Mouse (Mus musculus) embryo, embryonic 10.5 days (tissue): Measurements from ENCODE around the gene Iqch.
A peak's percentile ranks its signal among the peaks of the same experiment; 100 is the strongest.

ENCODE experiments used
- DNase-seq: peaks from one replicate; pipeline ENCODE4 v3.0.0-alpha.2; 2015; ENCODE audit warnings: low spot score

Iqch gene

DNA sequence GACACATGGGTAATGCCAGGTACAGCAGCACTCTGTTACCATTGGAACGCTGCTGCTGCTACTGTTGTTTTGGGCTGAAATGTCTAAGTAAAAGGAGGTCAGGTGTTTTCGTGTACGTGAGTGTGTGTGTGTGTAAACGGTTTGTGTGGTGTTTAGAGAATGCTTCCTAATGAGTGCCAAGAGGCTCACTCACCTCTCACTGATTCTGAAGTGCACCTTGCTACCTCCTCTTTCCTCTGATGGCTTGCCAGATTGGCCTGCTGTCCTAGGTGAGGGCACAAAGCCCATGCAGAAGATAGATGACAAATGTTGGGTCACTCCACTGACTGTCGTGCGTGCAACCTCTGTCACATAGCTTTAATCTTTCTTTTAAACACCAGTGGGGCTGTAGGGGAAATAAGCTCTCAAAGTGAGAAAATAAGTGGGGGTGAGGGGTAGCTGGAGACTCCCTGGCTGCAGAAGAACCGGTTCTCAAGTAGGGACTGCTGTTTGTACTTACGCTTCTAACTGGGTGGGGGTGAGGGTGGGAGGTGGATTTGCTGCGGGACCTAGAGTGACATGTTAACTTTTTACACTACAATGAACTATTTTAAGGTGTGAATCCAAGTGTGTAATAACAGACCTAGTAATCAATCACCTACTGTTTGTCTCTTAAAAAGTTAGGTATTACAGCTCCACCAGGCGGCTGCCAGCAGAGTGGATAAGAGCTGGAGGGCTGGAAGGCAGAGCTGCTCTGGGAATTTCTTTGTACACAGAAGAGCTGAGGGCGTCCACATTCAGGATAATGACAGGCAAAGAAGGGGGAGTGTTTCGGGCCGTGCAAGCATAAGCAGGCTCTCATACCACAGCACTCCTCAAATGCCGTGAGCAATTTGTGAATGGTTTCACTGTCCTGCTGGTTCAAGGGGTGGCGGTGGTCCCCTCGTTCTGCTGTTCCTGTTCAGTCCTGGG lies 10.5 kb upstream of the Iqch start:
- DNase-seq, result peak; percentile 70

DNA sequence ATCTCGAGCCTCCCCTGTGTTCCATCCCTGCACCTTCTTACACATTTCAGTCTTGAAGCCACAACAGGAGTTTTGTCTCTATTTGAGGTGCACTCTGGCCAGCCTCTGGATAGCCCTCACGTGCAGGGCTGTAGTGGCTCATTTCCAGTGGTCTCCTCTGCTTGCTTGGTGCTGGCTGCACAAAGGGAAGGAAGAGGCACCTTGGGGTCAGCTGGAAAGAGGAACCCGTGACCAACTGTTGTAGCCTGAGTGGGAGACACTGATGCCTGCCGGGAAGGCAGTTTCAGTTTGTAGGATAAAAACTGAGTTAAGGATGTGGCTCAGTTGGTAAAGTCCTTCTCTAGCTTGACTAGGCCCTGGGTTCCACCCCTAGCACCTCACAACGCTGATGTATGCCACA lies 9.7 kb upstream of the Iqch start:
- DNase-seq, result no peak

DNA sequence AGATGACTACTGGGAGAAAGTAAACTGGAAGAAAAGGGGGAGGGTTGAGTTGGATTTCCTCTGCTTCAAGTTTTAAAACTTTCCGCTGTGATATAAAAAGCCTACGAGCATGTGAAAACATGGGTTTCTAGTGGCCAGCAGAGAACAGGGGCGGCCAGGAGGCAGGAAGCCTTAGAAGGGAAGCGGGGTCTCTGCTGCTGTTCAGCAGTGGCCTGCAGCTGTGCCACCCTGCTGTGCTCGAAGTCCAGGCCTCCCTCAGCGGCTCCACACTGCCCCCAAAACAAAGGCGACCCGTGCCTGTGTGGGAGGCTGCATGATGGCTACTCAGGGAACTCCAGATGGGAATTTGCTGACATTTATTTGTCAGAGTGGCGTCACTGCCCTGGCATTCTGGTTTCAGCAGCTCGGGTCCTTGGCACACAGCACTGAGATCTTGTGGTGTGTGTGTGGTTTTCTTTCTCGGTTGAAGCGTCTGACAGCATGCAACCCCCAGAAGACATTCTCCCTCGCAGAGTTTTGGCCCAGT lies 8.6 kb upstream of the Iqch start:
- DNase-seq, result peak; percentile 42

DNA sequence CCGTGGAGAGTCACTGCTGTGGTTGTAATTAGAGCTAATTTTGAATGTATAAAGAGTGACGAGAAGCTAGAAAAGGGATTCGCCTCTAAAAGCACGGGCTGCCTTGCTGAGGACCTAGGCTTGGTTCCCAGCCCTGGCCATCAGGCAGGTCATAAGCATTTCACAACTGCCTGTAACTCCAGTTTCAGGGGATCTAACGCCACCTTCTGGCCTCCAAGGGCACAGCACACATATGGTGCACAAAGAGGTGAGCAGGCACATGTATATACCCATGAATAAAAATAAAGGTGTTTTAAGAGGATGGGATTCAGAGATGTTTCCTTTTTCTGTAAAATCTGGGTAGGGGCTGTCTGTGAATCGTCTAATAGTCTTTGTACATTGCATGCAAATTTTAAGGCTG lies 7.9 kb upstream of the Iqch start:
- DNase-seq, result no peak

DNA sequence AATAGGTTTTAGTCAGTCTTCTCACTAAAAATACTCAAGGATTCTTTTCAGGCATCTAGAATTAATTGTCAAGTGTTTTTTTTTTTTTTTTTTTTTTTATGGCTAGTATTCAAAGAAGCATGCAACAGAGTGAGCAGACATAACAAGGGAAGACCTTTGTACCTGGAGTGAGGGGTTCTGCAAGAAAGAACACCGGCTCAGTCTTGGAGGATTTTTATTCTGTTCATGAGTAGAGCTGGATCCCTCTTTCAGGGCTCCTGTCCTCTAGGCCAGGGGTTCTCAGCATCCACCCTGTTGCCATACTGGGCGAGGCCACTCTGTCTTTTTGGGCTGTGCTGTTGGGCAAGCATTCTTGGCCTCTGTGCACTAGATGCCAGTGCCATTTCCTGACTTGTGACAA lies 7.5 kb upstream of the Iqch start:
- DNase-seq, result no peak

DNA sequence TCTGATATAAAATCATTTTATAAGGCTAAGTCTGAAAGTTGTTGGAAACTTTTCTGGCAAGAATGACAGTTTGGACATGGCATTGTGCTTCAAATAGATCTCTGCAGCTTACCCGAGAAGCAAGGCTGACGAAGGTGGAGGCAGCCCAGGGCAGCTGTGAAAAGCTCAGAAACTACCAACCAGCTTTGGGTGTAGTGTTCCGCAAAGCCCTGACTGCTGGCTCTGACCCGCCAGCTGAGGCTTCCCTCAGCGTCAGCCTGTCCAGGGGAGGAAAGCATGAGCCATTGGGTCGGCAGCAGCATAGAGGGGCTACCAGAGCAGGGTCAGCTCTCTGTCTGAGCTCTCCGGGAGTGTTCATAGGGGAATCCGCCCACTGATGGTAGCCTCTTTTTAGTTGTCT lies 7.0 kb upstream of the Iqch start:
- no peak for DNase-seq

DNA sequence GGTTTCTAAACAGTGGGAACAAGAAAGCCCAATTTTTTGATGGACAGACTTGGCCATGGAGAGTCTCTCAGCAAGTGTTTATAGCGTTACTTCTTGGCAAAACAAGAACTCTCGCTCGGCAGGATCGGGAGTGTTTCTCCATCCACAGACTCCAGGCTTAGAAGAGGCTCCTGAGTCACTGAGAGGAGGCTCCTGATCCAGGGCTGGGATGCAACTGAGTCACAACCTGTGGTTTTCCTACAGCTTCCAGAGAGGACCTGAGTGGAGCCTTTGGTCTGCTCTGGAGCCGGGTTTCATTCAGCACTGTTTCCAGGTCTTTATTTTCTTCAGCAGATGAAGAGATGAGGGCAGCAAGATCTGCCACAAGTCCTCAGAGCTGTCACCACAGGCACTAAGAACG lies 5.7 kb upstream of the Iqch start:
- no peak for DNase-seq

DNA sequence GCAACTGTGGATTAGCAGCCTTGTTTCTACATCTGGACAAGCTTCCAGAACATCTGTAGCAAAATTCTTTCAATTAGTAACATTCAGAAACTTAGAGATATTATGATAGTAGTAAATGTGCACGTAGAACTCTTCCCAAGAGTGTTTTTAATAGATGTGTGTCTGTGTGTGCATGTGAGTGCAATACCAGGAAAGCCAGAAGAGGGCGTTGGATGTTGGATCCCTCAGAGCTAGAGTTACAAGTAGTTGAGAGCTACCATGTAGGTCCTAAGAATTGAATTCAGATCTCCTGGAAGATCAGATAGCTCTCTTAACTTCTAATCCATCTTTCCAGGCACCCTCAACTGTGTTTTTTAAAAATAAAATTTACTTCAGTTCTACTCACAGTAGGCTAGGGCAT lies 4.3 kb upstream of the Iqch start:
- DNase-seq, result no peak

DNA sequence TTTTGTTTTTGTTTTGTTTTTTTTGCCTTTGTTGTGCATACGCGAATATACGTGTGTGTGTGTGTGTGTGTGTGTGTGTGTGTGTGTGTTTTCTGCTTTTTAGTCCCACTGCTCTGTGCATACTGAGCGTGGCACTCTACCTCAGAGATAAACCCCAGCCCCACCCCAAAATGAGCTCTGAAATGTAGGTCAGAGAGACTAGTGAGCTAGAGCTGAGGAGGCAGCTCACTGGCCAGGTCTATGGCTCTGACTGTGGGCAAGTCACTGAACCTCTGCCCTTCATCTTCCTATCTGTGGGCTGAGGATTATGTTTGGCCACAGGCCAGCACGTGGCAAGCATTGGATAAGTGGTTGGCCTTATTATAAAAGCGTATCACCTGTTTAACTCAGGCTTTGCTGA lies 1.6 kb upstream of the Iqch start:
- no peak for DNase-seq

DNA sequence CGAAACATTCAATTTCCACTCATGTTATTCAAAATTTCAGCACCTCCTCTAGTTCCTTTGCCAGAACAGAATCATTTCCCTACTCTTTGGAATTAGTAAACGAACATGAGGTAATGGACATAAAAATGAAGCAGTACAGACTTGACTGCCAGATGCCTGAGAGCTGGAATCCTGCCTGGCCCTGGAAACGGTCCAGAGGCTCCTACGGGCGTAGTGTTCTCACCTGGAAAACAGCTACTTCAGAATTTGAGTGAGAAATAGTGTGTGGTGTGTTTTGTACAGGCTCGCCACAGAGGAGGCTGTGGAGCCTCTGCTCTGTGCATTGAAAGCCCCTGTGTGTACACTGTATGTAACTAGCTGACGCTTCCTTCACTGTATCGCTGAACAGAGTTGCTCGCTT lies 5.6 kb downstream of the Iqch start:
- no peak for DNase-seq

DNA sequence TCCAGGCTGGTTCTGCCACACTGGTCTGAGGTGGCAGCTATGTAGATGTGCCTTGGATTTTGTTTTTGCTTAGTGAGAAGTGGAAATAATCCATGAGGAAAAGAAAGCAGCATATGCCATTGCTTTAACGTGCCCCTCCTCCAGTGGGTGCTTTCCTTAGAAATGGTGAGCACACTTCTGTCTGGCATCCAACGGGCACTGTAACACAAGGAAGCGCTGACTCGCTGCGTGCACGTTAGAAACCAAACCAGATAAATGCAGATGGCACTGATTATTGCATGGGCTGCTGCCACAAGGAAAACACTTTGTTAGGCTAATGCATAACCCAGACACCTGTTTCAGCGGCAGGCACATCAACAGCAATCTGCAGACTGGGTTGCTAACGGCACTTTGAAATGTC lies 6.6 kb downstream of the Iqch start:
- DNase-seq, result no peak

DNA sequence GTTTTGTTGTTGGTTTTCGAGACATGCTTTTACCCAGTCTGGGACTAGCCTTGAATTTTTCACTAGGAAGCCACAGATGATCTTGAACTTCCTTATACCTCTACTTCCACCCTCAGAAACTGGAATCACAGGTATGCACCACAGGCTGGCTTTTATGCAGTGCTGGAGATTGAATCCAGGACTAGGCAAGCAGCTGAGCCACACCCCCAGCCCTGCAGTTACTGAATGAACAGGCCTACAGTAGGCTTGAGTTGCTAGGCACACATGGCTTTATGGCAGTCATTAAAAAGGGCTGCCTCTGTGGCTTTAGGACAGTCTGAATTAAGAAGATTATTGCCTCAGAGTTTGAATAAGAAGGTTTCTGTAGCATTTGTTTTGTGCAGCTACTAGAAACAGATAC lies 7.3 kb downstream of the Iqch start:
- DNase-seq, result no peak

DNA sequence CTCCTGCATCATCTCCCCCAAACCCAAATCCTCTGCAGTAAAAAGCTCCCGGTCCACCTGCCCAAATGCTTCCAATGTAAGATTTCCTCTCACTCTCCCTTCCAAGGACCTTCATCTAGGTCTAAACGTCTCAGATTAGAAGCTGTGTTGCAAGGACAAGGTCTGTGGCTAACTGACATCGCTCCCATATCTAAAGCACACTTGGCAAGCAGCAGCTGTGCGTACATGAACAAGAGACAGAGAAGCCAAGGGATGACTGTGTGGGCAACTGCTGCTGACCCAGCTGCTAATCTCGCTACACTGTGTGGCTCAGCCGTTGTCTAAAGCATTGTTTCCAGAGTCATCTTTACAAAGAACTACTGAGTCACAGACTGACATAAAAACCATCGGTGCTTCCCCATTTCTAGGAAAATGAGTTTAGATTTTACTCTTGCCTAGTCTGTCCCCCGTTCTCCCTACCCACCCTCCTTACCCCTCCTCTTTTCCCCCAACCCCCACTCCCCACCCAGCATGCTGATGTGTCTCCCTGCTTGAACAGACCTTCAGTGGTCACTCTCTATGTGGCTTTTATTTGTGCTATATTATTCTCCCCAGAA lies 10.5 kb downstream of the Iqch start:
- DNase-seq, result no peak

DNA sequence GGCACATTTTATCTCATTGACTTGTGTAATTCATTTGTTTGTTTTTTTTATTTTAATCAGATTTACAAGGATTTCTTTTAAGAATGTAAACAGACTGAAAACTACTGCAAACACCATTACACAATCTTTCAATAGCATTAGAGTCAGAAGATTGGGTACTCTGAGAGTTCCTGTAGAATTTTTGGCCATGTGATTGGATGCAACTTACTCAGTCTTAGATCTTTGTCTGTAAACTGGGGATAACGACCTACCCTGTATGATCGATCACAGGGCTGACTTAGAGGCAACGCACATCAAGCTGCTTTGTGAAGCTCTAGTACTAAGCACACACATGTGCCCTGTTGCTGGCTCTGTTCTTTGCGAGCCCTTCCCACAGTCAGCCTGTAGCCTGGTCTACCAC lies 11.7 kb downstream of the Iqch start:
- DNase-seq, result no peak

DNA sequence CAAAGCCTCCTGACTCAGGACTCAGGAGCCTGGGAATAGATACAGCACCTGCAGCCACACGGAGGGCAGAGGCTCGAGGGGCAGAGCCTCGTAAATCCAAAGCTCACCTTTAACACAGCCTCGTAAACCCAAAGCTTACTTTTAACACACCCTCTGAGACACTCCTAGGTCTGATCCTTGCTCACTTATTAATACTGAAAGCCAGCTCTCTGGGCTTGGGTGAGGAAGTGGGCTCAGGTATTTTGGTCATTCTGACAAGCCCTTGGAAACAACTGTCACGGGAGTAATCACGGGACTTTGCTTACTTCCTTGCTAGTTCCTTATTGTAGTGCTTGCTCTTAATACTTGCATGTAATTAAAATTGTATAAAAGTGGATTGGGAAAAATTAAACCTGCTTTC lies 13.1 kb downstream of the Iqch start:
- no peak for DNase-seq

DNA sequence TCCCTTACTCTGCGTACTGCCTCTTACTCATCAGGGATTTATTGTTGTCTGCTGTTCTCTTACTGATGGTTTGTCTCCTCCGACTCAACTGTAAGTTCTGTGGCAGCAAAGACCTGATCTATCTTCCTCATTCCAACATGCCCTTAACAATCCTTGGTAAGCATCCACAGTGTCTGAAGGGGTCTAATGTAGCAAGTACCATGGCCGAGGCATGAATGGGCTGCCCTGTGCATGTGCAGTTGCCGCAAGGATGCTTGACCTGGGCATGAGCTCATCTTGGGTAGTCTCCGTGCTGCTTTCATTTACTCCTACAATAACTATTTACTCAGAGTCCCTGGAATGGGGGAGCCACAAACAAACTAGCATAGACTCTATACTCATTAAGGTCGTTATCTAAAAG lies 17.0 kb downstream of the Iqch start:
- DNase-seq, result no peak

DNA sequence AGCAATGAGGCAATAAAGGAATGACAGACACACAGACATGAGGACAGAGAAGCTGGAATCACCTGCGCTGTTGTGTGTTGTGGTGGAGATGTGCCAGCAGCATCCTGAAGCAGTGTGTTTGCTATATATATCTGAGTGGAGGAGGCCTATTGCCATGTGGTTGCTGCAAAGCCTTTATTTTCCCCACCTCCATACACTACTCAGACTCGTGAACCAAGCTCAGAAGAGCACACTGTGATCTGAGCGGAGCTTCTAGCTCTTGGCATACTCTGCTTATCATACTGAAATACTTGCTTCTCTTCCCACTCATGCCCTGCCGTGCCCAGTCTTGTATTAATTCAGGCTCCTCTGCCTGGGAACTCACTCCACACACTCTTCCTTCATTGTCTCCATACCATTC lies 20.5 kb downstream of the Iqch start:
- DNase-seq, result no peak

DNA sequence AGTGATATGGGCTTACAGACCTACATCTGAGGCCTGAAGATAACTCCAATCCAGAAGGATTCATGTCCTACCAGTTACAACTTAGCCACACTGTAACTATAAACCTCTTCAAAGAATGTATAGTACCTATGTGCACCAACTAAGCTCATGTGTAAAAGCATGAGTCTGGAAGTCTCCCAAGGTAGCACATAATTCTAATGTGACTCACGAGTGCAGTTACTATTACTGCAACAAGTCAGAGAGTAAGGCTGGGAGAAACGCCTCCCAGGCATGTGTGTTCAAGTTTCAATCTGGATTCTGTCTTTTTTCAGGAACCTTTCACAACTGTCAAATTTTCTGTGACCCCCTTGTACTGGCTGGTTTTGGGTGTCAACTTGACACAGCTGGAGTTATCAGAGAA lies 22.2 kb downstream of the Iqch start:
- no peak for DNase-seq

DNA sequence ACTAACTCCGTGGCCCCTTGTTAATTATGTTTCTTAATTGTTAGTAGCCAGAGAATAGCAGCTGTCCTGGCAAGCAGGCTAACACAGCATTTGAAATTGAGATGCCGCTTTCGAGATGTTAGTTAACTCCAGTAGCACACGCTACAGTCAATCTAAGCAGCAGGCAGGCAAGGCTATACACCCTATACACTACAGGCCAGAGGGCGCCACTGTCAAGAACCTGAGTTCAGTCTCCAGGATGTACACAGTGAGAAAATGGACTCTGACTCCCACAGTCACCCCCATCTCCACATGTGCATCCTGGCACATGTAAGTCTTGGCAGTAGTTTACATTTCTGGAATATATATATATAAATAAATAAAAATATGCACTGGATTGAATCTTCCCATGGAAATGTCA lies 22.6 kb downstream of the Iqch start:
- no peak for DNase-seq

DNA sequence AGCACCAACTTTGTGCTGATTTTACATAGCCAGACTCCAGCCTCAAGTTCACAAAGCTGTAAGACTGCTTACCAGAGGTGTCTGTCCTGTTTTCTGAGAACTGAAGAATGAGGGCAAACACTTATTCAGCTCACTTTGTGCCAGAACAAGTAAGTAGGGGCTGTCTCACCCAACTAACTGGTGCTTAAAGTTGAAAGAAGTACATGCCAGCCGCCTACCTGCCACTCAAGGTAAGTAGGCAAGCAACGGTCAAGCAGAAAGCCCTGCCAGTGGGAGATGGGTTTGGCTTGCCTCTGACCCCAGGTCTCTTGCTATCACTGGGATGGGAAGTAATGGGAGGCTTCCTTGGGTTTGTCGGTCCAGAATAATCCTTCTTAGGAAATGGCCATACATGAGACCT lies 24.8 kb downstream of the Iqch start:
- DNase-seq, result no peak

DNA sequence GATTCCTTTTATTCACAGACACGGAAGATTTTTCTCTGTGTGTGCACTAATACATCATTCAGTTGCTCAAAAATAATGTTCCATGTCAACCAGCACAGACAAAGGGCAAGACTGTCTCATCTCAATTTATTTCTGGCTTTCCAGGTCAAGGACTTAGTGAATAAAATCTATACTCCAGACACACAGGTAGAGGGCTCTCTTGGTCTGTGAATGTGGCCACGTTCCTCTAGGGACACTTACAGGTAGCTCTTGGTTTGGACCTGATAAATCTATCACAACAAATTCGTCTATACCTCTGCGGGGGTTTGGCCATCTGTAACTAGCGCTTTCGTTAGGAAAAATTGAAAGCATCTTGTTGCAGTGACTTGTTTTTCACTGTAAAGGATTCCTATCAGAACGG lies 29.4 kb downstream of the Iqch start:
- no peak for DNase-seq

DNA sequence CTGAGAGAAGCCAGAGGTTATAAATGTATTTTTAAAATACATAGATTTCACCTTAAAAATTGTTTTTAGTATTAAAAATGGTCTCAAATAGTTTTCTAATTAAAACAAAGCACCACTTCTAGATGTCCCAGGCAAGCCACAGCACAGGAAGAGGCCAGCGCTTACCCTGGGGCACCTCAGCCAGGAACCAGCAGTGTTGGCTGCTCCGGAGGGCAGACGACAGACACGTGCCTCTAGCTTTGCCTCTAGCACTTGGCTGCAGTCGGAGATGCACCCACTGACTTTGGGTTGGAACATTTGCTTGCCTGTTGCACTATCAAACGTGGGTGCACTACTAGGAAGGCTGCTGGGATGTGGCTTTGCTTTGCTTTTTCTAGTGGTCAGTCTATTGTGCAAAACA lies 30.4 kb downstream of the Iqch start:
- DNase-seq, result no peak

DNA sequence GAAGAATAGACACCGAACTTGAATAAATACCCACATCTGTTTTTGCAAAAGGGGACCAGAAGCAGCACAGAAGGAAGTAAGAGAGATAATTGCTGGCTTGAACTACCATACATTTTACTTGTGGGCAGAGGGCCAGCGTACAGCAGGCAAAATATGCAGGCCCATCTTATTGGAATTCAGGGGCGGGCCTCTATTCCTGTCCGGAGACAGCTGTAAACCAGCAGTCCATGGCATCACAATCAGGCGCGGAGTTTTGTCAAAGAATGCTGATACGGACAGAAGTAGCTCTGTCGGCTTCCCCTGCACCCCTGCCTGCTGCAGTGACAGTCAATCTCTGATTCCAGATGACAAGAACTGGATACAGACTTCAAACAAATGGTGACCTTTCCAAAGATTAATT lies 33.5 kb downstream of the Iqch start:
- DNase-seq, result peak; percentile 45

DNA sequence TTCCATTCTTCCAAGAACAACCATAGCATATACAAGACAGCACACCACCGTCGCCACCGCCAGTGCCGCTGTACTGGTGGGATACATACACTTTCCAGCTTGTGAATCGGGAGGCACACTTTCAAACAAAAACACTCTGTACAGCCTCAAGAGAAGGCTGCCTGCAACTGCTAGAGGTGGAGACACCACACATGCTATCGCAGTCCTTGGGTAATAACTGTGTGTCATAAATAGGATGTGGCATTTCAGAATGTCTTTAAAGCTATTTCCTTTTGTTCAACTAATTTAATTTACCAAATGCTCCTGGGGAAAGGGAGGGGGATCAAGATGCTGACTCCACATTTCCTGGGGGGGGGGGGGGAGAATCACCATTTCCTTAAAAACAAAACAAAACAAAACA lies 34.0 kb downstream of the Iqch start:
- no peak for DNase-seq
